8 mouse cellular contexts compared by ENCODE assay signal in genomic region chr3:88630849-88631341, GRCm38 (mm10). TPM values are rescaled to one million over a fixed set of nuclear protein-coding genes. Genes with fewer than 3 reads are reported as not detected.
A peak's percentile ranks its signal among the peaks of the same experiment; 100 is the strongest.
DNase-seq lines count a peak whose midpoint lies in the region; ATAC-seq and TF ChIP-seq lines count a peak whose summit lies in the region.
"Had no signal": no experiment of that assay in that cellular context is flagged by ENCODE, and none has a peak within 500 bp of the region (broad histone marks: within the 10 kb centered on the region; RNA-seq: fewer than 3 reads in every experiment).

No protein-coding gene starts in this region.

- no peak for TF ChIP-seq CTCF in lung, adult 2 months (IDR thresholded peaks at IDR 0.05; ENCODE audit: insufficient read depth, low read length)
- TF ChIP-seq CTCF in stomach, postnatal 0 days (IDR thresholded peaks at IDR 0.05; ENCODE audit: low read depth), result no peak

- TF ChIP-seq POLR2A in lung, adult 2 months (IDR thresholded peaks at IDR 0.05; ENCODE audit: borderline replicate concordance, extremely low read depth, low read depth, low read length), result no peak

- WGBS in lung, adult 2 months, result 29% methylated on average over 6 of the region's 6 CpGs
- 41% methylated on average over 6 of the region's 6 CpGs for WGBS in heart, embryonic 13.5 days
- WGBS in liver, embryonic 11.5 days, result 54% methylated on average over 6 of the region's 6 CpGs
- WGBS in stomach, postnatal 0 days, result 64% methylated on average over 6 of the region's 6 CpGs
- WGBS in midbrain, embryonic 16.5 days, result 64% methylated on average over 6 of the region's 6 CpGs

- H3K9me3 ChIP-seq in heart, embryonic 13.5 days, result no peaks in the 10 kb centered on the region
- H3K9me3 ChIP-seq in liver, embryonic 11.5 days (ENCODE audit: control insufficient read depth, low read length), result no peaks in the 10 kb centered on the region
- H3K9me3 ChIP-seq in stomach, postnatal 0 days (ENCODE audit: control insufficient read depth, low read length), result no peaks in the 10 kb centered on the region
- no peaks in the 10 kb centered on the region for H3K9me3 ChIP-seq in midbrain, embryonic 16.5 days (replicated peaks; ENCODE audit: control insufficient read depth, low read length, poor library complexity, severe bottlenecking)

- peak; percentile 71 to 79 for DNase-seq in lung, adult 18-20 months
- DNase-seq in lung, adult 2 months, result no peak
- DNase-seq in liver, embryonic 11.5 days (ENCODE audit: low spot score), result no peak
- DNase-seq in stomach, postnatal 0 days (ENCODE audit: low spot score), result no peak
- no peak for DNase-seq in urinary bladder, postnatal 25 days (ENCODE audit: low spot score)

- no peak overlapping the region for H3K4me3 ChIP-seq in lung, adult 2 months (replicated peaks; ENCODE audit: extremely low read depth, low read depth, low read length)
- H3K4me3 ChIP-seq in heart, embryonic 13.5 days, result no peak overlapping the region
- no peak overlapping the region for H3K4me3 ChIP-seq in liver, embryonic 11.5 days (ENCODE audit: low read depth, low read length)
- no peak overlapping the region for H3K4me3 ChIP-seq in stomach, postnatal 0 days (ENCODE audit: low read depth, low read length)
- H3K4me3 ChIP-seq in midbrain, embryonic 16.5 days (ENCODE audit: low read depth, low read length), result no peak overlapping the region

- no peak for TF ChIP-seq EP300 in stomach, postnatal 0 days (optimal IDR thresholded peaks at IDR 0.05)

- no peaks in the 10 kb centered on the region for H3K27me3 ChIP-seq in heart, embryonic 13.5 days (replicated peaks)
- H3K27me3 ChIP-seq in liver, embryonic 11.5 days (replicated peaks; ENCODE audit: control insufficient read depth, insufficient read depth, low read length), result no peaks in the 10 kb centered on the region
- H3K27me3 ChIP-seq in stomach, postnatal 0 days (ENCODE audit: control insufficient read depth, insufficient read depth, low read length), result no peaks in the 10 kb centered on the region
- H3K27me3 ChIP-seq in midbrain, embryonic 16.5 days (ENCODE audit: control insufficient read depth, insufficient read depth, low read depth, low read length), result no peaks in the 10 kb centered on the region

- no peak for ATAC-seq in heart, embryonic 13.5 days (ENCODE audit: extremely low read depth, insufficient number of reproducible peaks, low FRiP score, low TSS enrichment)
- ATAC-seq in liver, embryonic 11.5 days (replicated peaks; ENCODE audit: low FRiP score), result no peak
- no peak; the same call in 1 of the 2 replicates for ATAC-seq in stomach, postnatal 0 days (ENCODE audit: low FRiP score, low TSS enrichment)
- ATAC-seq in midbrain, embryonic 16.5 days, result no peak

- H3K36me3 ChIP-seq in heart, embryonic 13.5 days, result peaks cover 82% of the 10 kb centered on the region
- peaks cover 52% of the 10 kb centered on the region for H3K36me3 ChIP-seq in liver, embryonic 11.5 days (ENCODE audit: control insufficient read depth, insufficient read depth, low read length)
- peaks cover 25% of the 10 kb centered on the region for H3K36me3 ChIP-seq in stomach, postnatal 0 days (ENCODE audit: control insufficient read depth, insufficient read depth, low read length)
- H3K36me3 ChIP-seq in midbrain, embryonic 16.5 days (ENCODE audit: control insufficient read depth, insufficient read depth, low read length), result peaks cover 37% of the 10 kb centered on the region

- peak overlapping the region; percentile 77 for H3K27ac ChIP-seq in heart, embryonic 13.5 days (replicated peaks)
- 0 out of 2 replicates have a peak overlapping the region, but pooled peaks have one; percentile 42 for H3K27ac ChIP-seq in liver, embryonic 11.5 days (ENCODE audit: low read depth, low read length)
- H3K27ac ChIP-seq in stomach, postnatal 0 days (replicated peaks), result peak overlapping the region; percentile 8
- H3K27ac ChIP-seq in midbrain, embryonic 16.5 days (ENCODE audit: low read length), result no peak overlapping the region

- peaks cover 45% of the 10 kb centered on the region for H3K4me1 ChIP-seq in lung, adult 2 months (ENCODE audit: control insufficient read depth, insufficient read depth, low read length)
- peaks cover 84% of the 10 kb centered on the region for H3K4me1 ChIP-seq in heart, embryonic 13.5 days
- H3K4me1 ChIP-seq in liver, embryonic 11.5 days (replicated peaks; ENCODE audit: control insufficient read depth, insufficient read depth, low read length), result peaks cover 36% of the 10 kb centered on the region
- 0 out of 2 replicates have a peak, but pooled peaks cover 2% of the 10 kb centered on the region for H3K4me1 ChIP-seq in stomach, postnatal 0 days (replicated peaks; ENCODE audit: control insufficient read depth, insufficient read depth)
- peaks cover 23% of the 10 kb centered on the region for H3K4me1 ChIP-seq in midbrain, embryonic 16.5 days (ENCODE audit: control insufficient read depth, insufficient read depth, low read length)

- H3K9ac ChIP-seq in heart, embryonic 13.5 days, result peak overlapping the region; percentile 66
- H3K9ac ChIP-seq in liver, embryonic 11.5 days (ENCODE audit: low read depth, low read length), result no peak overlapping the region
- no peak overlapping the region for H3K9ac ChIP-seq in stomach, postnatal 0 days (ENCODE audit: low read length)
- no peak overlapping the region for H3K9ac ChIP-seq in midbrain, embryonic 16.5 days (ENCODE audit: low read depth, low read length)

- H3K4me2 ChIP-seq in heart, embryonic 13.5 days, result peak overlapping the region; percentile 2; the same call in 1 of the 2 replicates
- no peak overlapping the region; the same call in 1 of the 2 replicates for H3K4me2 ChIP-seq in liver, embryonic 11.5 days
- no peak overlapping the region for H3K4me2 ChIP-seq in stomach, postnatal 0 days (replicated peaks; ENCODE audit: low read depth)
- H3K4me2 ChIP-seq in midbrain, embryonic 16.5 days (ENCODE audit: low read length), result no peak overlapping the region

RNA-seq across cellular contexts. Expression of gene Rxfp4, which starts 22.0 kb away (rescaled TPM):
- 0.41 and 0.76 TPM in 2 replicates for polyA plus RNA-seq in lung, adult 2 months (2012; rRNA removed)
- polyA plus RNA-seq in heart, embryonic 13.5 days (2015; fragmentation: Nextera tagmentation; extraction: Ambion mirVana), result not detected in 2 replicates
- polyA plus RNA-seq in liver, embryonic 11.5 days (2014; fragmentation: Nextera tagmentation; extraction: Ambion mirVana), result not detected in 2 replicates
- 0.07 TPM in 1 of 2 replicates, not detected in the other for polyA plus RNA-seq in stomach, postnatal 0 days (2015; fragmentation: Nextera tagmentation; extraction: Ambion mirVana)
- not detected in 2 replicates for polyA plus RNA-seq in midbrain, embryonic 16.5 days (2015; fragmentation: Nextera tagmentation; extraction: Ambion mirVana)
- polyA plus RNA-seq: brain, embryonic 14.5 days had no signal

RNA-seq across cellular contexts. Expression of gene Arhgef2, which starts 25.1 kb away (rescaled TPM):
- polyA plus RNA-seq in lung, adult 2 months (2012; rRNA removed), result 186 and 233 TPM in 2 replicates
- 73.1 and 73.4 TPM in 2 replicates for polyA plus RNA-seq in heart, embryonic 13.5 days (2015; fragmentation: Nextera tagmentation; extraction: Ambion mirVana)
- 64.3 and 66.3 TPM in 2 replicates for polyA plus RNA-seq in liver, embryonic 11.5 days (2014; fragmentation: Nextera tagmentation; extraction: Ambion mirVana)
- 29.0 and 33.0 TPM in 2 replicates for polyA plus RNA-seq in stomach, postnatal 0 days (2015; fragmentation: Nextera tagmentation; extraction: Ambion mirVana)
- 104 and 131 TPM in 2 replicates for polyA plus RNA-seq in midbrain, embryonic 16.5 days (2015; fragmentation: Nextera tagmentation; extraction: Ambion mirVana)

RNA-seq across cellular contexts. Expression of gene Khdc4, which starts 54.7 kb away (rescaled TPM):
- 46.7 and 51.4 TPM in 2 replicates for polyA plus RNA-seq in lung, adult 2 months (2012; rRNA removed)
- 54.8 and 61.4 TPM in 2 replicates for polyA plus RNA-seq in heart, embryonic 13.5 days (2015; fragmentation: Nextera tagmentation; extraction: Ambion mirVana)
- 64.7 and 65.7 TPM in 2 replicates for polyA plus RNA-seq in liver, embryonic 11.5 days (2014; fragmentation: Nextera tagmentation; extraction: Ambion mirVana)
- 38.1 and 45.9 TPM in 2 replicates for polyA plus RNA-seq in stomach, postnatal 0 days (2015; fragmentation: Nextera tagmentation; extraction: Ambion mirVana)
- 84.4 and 94.9 TPM in 2 replicates for polyA plus RNA-seq in midbrain, embryonic 16.5 days (2015; fragmentation: Nextera tagmentation; extraction: Ambion mirVana)

RNA-seq across cellular contexts. Expression of gene Ssr2, which starts 55.2 kb away (rescaled TPM):
- 139 and 188 TPM in 2 replicates for polyA plus RNA-seq in lung, adult 2 months (2012; rRNA removed)
- polyA plus RNA-seq in heart, embryonic 13.5 days (2015; fragmentation: Nextera tagmentation; extraction: Ambion mirVana), result 173 and 202 TPM in 2 replicates
- 306 and 307 TPM in 2 replicates for polyA plus RNA-seq in liver, embryonic 11.5 days (2014; fragmentation: Nextera tagmentation; extraction: Ambion mirVana)
- polyA plus RNA-seq in stomach, postnatal 0 days (2015; fragmentation: Nextera tagmentation; extraction: Ambion mirVana), result 257 and 271 TPM in 2 replicates
- polyA plus RNA-seq in midbrain, embryonic 16.5 days (2015; fragmentation: Nextera tagmentation; extraction: Ambion mirVana), result 127 and 144 TPM in 2 replicates

Comparison
In these comparisons a context has a peak if more than half of its experiments do, and no peak if none do; other contexts are left out.
1. DNase-seq: peak in lung, adult 18-20 months (2 of 2); none in lung, adult 2 months (single experiment), liver, embryonic 11.5 days (single experiment), stomach, postnatal 0 days (single experiment) and urinary bladder, postnatal 25 days (single experiment).